Mouse (Mus musculus) left cerebral cortex, postnatal 14 days (tissue): Measurements from ENCODE around the gene Klra9. TPM values are rescaled to one million over a fixed set of nuclear protein-coding genes. Genes with fewer than 3 reads are reported as not detected.
"Not testable (repeated sequence)": the region's sequence is repeated elsewhere in the genome, so short reads cannot be mapped to it uniquely, and the experiment has no call there.

Experiments
- DNase-seq, 2 experiments: peaks; one replicate each; pipeline ENCODE4 v3.0.0; 2021 to 2022; ENCODE audit warnings: low spot score in 2 of 2, mixed read lengths in 1 of 2
- intact Hi-C: fragments of 180-260 bp; cut with DNase I; formaldehyde crosslinking; loops from one replicate; pipeline ENCODE4 v1.15.1; 2025
- long read RNA-seq, 2 experiments: library from polyadenylated mRNA; stranded (forward); transcript quantifications; one replicate each; pipeline ENCODE4 v2.0.0; 2021
- total RNA-seq, 2 experiments: library from RNA; stranded (reverse); gene quantifications; 2 replicates each; pipeline ENCODE4 v1.2.3; 2021

Gene Klra9
- total RNA-seq, result not detected
- long read RNA-seq, experiment 1, result 0 reads
- long read RNA-seq, experiment 2, result 0 reads

DNA sequence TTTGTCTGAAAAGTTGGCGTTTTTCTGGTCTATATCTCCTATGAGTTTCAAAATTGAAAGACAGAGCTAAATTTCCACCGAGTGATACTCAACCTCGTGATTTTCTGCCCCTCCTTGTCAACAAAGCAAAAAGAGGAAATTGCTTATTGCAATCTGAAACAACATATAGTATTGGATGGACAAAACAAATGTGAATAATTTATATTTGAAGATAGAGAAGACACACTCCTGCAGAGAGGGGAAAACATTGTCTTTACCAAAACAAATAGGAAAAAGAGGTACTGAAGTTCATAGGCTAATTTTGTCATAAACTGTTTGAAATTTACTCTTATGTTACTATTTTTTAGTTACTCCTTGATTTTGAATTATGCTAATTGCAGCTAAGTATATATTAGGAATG, at the start of gene Klra9:
TSS of gene Klra9 (minus strand) at position 101 of the 400 bp plus-strand sequence.
- DNase-seq, intact Hi-C loops: not testable (repeated sequence)

DNA sequence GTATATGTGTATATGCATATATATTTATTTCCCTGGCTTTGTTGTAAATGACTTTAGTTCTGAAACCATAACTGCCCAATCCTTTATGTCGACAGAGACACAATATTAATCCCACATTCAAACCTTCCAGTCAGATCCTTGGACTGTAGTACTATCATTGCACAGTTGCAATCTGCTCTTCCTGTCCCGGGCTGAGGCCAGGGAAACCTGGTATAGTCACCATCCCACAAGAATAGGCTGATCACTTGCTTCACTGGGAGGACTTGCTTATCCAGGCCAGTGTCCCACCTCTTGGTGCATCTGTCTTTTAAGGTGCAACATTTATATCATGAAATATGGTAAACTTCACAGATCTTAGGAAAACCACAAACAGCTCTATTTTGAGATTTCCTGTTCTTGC, 44.6 kb upstream of the Klra9 start:
- intact Hi-C loops, result no loop called here
- DNase-seq, result no peak

DNA sequence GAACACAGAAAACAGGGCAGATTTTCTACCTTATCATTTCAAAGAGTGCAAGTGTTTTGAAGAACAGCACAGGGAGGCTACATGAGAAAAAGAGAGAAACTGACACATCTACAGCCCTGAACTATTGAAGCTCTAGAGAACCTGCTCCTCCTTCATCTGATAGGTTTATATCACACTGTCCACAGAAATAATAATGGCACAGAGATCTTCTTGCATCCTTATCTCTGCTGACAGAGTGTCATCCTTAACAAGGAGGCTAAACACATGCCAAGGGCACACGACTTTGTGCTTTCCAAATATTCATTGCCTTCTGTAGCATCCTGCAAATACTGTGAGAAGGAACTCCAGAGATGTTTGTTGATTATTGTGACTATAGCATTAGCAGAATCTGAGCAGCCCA, 43.7 kb upstream of the Klra9 start:
- no peak for DNase-seq
- intact Hi-C loops, result no loop called here

DNA sequence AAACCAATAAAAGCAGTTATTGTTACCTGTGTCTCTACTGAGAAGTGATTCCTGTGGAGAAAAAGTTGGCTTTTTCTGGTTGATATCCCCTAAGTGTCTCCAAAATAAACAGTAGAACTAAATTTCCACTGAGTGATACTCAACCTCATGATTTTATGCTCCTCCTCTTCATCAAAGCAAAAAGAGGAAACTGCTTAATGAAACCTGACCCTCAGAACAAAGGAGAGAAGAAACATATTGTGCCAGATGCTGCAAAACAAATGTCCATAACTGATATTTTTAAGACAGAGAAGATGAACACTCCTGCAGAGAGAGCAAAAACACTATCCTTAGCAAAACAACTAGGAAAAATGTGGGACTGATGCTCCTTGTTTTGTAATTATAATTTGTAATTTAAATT, 40.3 kb upstream of the Klra9 start, which contains the start of gene Klra7:
TSS of gene Klra7 (minus strand) at position 101 of the 400 bp plus-strand sequence.
- intact Hi-C loops, result no loop called here
- DNase-seq, result no peak

DNA sequence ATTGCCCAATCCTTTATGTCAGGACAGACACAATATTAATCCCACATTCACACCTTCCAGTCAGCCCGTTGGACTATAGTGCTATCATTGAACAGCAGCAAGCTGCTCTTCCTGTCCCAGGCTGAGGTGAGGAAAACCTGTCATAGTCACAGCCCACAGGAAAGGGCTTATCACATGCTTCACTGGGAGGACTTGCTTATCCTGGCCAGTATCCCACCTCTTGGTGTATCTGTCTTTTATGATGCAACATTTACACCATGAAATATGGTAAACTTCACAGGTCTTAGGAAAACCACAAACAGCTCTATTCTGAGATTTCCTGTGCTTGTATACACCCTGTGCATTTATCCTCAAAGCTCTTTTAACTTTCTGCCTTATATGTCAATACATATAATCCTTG, 4.5 kb upstream of the Klra9 start:
- intact Hi-C loops, result loop anchor here (5.0 kb wide), 1 partner anchor 145 kb away; no protein-coding TSS in a partner anchor
- not testable (repeated sequence) for DNase-seq

DNA sequence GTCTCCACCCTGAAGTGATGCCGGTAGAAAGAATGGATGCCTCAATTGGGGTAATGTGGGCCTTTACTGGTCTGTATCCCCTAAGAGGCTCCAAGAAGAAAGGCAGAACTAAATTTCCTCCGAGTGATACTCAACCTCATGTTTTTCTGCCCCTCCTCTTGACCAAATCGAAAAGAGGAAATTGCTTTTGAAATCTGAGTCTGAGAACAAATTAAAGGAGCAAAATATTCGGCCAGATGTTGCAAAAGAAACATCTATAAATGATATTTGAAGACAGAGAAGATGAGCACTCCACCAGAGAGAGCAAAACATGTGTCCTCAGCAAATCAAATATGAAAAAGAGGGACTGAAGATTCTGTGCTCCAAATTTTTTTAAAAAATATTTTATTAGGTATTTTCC, 63.1 kb downstream of the Klra9 start, which contains the start of gene Klra8:
TSS of gene Klra8 (minus strand) at position 101 of the 400 bp plus-strand sequence.
- intact Hi-C loops, DNase-seq: not testable (repeated sequence)

Other genes starting within 250 kb of the Klra9 start
- gene Klra6, start 166.2 kb downstream of the Klra9 start, total RNA-seq, result not detected
- gene Klra4, start 125.8 kb downstream of the Klra9 start, total RNA-seq, result not detected
- not detected for gene Klra8, start 63.2 kb downstream of the Klra9 start, total RNA-seq
- gene Klra7, start 40.2 kb upstream of the Klra9 start, total RNA-seq, result not detected
- not detected for gene Klra10, start 88.8 kb upstream of the Klra9 start, total RNA-seq
- not detected for gene Klra3, start 144.5 kb upstream of the Klra9 start, total RNA-seq
- not detected for gene Klra1, start 193.8 kb upstream of the Klra9 start, total RNA-seq